Mouse (Mus musculus) hindbrain, embryonic 16.5 days (tissue): Measurements from ENCODE around the gene Csnk2a1. TPM values are rescaled to one million over a fixed set of nuclear protein-coding genes. Genes with fewer than 3 reads are reported as not detected.
"Not testable (repeated sequence)": the region's sequence is repeated elsewhere in the genome, so short reads cannot be mapped to it uniquely, and the experiment has no call there.

ENCODE experiments used
- ATAC-seq: fragments of 200-750 bp; cut with Nextera tagmentation; 2 replicates; pipeline ENCODE4 v1.8.0; 2017; ENCODE audit warnings: moderate TSS enrichment, moderate library complexity
- H3K27ac ChIP-seq: fragments of 300-500 bp; sonication (generic); 2 replicates; pipeline ENCODE4 v1.5.1; 2014; ENCODE audit warnings: low read depth, mild to moderate bottlenecking, control low read depth, low read length, moderate library complexity
- H3K27me3 ChIP-seq: fragments of 300-500 bp; sonication (generic); replicated peaks from 2 replicates; pipeline ENCODE4 v1.6.1; 2014; ENCODE audit warnings: low read length; ENCODE audit not compliant: control insufficient read depth, insufficient read depth
- H3K36me3 ChIP-seq: fragments of 300-500 bp; sonication (generic); 2 replicates; pipeline ENCODE4 v1.6.1; 2014; ENCODE audit warnings: mild to moderate bottlenecking, low read length, moderate library complexity, mixed read lengths; ENCODE audit not compliant: control insufficient read depth, insufficient read depth
- H3K4me1 ChIP-seq: fragments of 300-500 bp; sonication (generic); 2 replicates; pipeline ENCODE4 v1.6.1; 2014; ENCODE audit warnings: low read depth, low read length; ENCODE audit not compliant: control insufficient read depth, insufficient read depth
- H3K4me2 ChIP-seq: fragments of 300-500 bp; sonication (generic); 2 replicates; pipeline ENCODE4 v1.6.1; 2014; ENCODE audit warnings: mild to moderate bottlenecking, low read length, control low read depth, moderate library complexity
- H3K4me3 ChIP-seq: fragments of 300-500 bp; sonication (generic); 2 replicates; pipeline ENCODE4 v1.5.1; 2014; ENCODE audit warnings: mild to moderate bottlenecking, low read length, control low read depth, moderate library complexity
- H3K9ac ChIP-seq: fragments of 300-500 bp; sonication (generic); 2 replicates; pipeline ENCODE4 v1.6.1; 2014; ENCODE audit warnings: low read depth, mild to moderate bottlenecking, control low read depth, low read length, moderate library complexity
- H3K9me3 ChIP-seq: fragments of 300-500 bp; sonication (generic); 2 replicates; pipeline ENCODE4 v1.6.1; 2014; ENCODE audit warnings: mild to moderate bottlenecking, low read length, moderate library complexity; ENCODE audit not compliant: control insufficient read depth
- WGBS: fragments of 180-500 bp; shearing (Covaris S2); extraction: QIAGEN DNeasy Blood & Tissue Kit; methylation state at CpG from one replicate; pipeline ENCODE4 v1.1.7; 2014; 5-methylcytosine and 5-hydroxymethylcytosine counted together
- polyA plus RNA-seq: library from polyadenylated mRNA; unstranded; fragments of >200 nt; fragmentation: Nextera tagmentation; extraction: Ambion mirVana; gene quantifications from 2 replicates; pipeline ENCODE4 v1.2.1, GENCODE M21; 2015

The Csnk2a1 gene
- polyA plus RNA-seq, 1 experiment from 2014 or later, result 93.6 TPM

GRCm38 (mm10) chr2:152190161-152190560, 36.5 kb upstream of the Csnk2a1 start:
- H3K4me3 ChIP-seq, result no peak overlapping the region
- H3K9ac ChIP-seq, result no peak overlapping the region
- H3K27me3 ChIP-seq, result no peaks in the 10 kb centered on the region
- 76% methylated on average over 7 of the region's 7 CpGs for WGBS
- H3K36me3 ChIP-seq, result no peaks in the 10 kb centered on the region
- no peak overlapping the region for H3K27ac ChIP-seq
- no peak for ATAC-seq
- no peaks in the 10 kb centered on the region for H3K9me3 ChIP-seq
- no peaks in the 10 kb centered on the region for H3K4me1 ChIP-seq
- no peak overlapping the region for H3K4me2 ChIP-seq

GRCm38 (mm10) chr2:152192591-152193345, 33.9 kb upstream of the Csnk2a1 start:
- H3K9ac ChIP-seq, result no peak overlapping the region
- H3K4me3 ChIP-seq, result no peak overlapping the region
- no peaks in the 10 kb centered on the region for H3K27me3 ChIP-seq
- no peaks in the 10 kb centered on the region for H3K4me1 ChIP-seq
- no peaks in the 10 kb centered on the region for H3K36me3 ChIP-seq
- no peak overlapping the region for H3K27ac ChIP-seq
- 71% methylated on average over 13 of the region's 13 CpGs for WGBS
- no peak for ATAC-seq
- H3K9me3 ChIP-seq, result no peaks in the 10 kb centered on the region
- no peak overlapping the region for H3K4me2 ChIP-seq

- no peak overlapping the region for H3K4me2 ChIP-seq
- no peak for ATAC-seq
Measured at GRCm38 (mm10) chr2:152193346-152193710, 33.3 kb upstream of the Csnk2a1 start.

GRCm38 (mm10) chr2:152194586-152194985, 32.1 kb upstream of the Csnk2a1 start:
- H3K4me3 ChIP-seq, result no peak overlapping the region
- WGBS, result 91% methylated on average over 2 of the region's 2 CpGs
- no peaks in the 10 kb centered on the region for H3K4me1 ChIP-seq
- no peak overlapping the region for H3K4me2 ChIP-seq
- H3K27me3 ChIP-seq, result no peaks in the 10 kb centered on the region
- H3K36me3 ChIP-seq, result no peaks in the 10 kb centered on the region
- no peak for ATAC-seq
- H3K9ac ChIP-seq, result no peak overlapping the region
- H3K9me3 ChIP-seq, result no peaks in the 10 kb centered on the region
- H3K27ac ChIP-seq, result no peak overlapping the region

More at GRCm38 (mm10) chr2:152193346-152193710, 33.3 kb upstream of the Csnk2a1 start:
- 81% methylated on average over 7 of the region's 7 CpGs for WGBS
- Histone ChIP-seq H3K9ac (no peak overlapping the region), H3K4me1 (no peaks in the 10 kb centered on the region), H3K9me3 (no peaks in the 10 kb centered on the region), H3K4me3 (no peak overlapping the region), H3K27me3 (no peaks in the 10 kb centered on the region), H3K36me3 (no peaks in the 10 kb centered on the region), H3K27ac (no peak overlapping the region)

- ATAC-seq, result peak; percentile 27
- Histone ChIP-seq H3K9ac (no peak overlapping the region), H3K4me2 (no peak overlapping the region), H3K9me3 (no peaks in the 10 kb centered on the region), H3K27ac (no peak overlapping the region), H3K4me3 (no peak overlapping the region), H3K4me1 (no peaks in the 10 kb centered on the region), H3K27me3 (no peaks in the 10 kb centered on the region), H3K36me3 (no peaks in the 10 kb centered on the region)
- 31% methylated on average over 3 of the region's 3 CpGs for WGBS
Measured at GRCm38 (mm10) chr2:152196896-152197295, 29.7 kb upstream of the Csnk2a1 start.

- H3K4me2 ChIP-seq, result no peak overlapping the region
- H3K9me3 ChIP-seq, result no peaks in the 10 kb centered on the region
- 49% methylated on average over 10 of the region's 10 CpGs for WGBS
- H3K36me3 ChIP-seq, result no peaks in the 10 kb centered on the region
- H3K4me1 ChIP-seq, result no peaks in the 10 kb centered on the region
- H3K4me3 ChIP-seq, result no peak overlapping the region
- ATAC-seq, result peak; percentile 83
- no peak overlapping the region for H3K9ac ChIP-seq
- no peaks in the 10 kb centered on the region for H3K27me3 ChIP-seq
- H3K27ac ChIP-seq, result no peak overlapping the region
Measured at GRCm38 (mm10) chr2:152197301-152197712, 29.3 kb upstream of the Csnk2a1 start.

GRCm38 (mm10) chr2:152206139-152206538, 20.5 kb upstream of the Csnk2a1 start:
- not testable (repeated sequence) for H3K9ac ChIP-seq, H3K27me3 ChIP-seq, H3K4me3 ChIP-seq, ATAC-seq, H3K27ac ChIP-seq, H3K9me3 ChIP-seq, H3K4me1 ChIP-seq, H3K4me2 ChIP-seq, H3K36me3 ChIP-seq
- 90% methylated on average over 7 of the region's 9 CpGs for whole genome bisulfite sequencing

- Histone ChIP-seq H3K27me3 (no peaks in the 10 kb centered on the region), H3K27ac (no peak overlapping the region), H3K4me1 (no peaks in the 10 kb centered on the region), H3K4me2 (no peak overlapping the region), H3K4me3 (no peak overlapping the region), H3K36me3 (no peaks in the 10 kb centered on the region), H3K9ac (no peak overlapping the region), H3K9me3 (no peaks in the 10 kb centered on the region)
- ATAC-seq, result no peak
- 94% methylated on average over 3 of the region's 3 CpGs for WGBS
Measured at GRCm38 (mm10) chr2:152211871-152212270, 14.8 kb upstream of the Csnk2a1 start.

GRCm38 (mm10) chr2:152216975-152217374, 9.7 kb upstream of the Csnk2a1 start:
- no peak overlapping the region for H3K27ac ChIP-seq
- no peaks in the 10 kb centered on the region for H3K4me1 ChIP-seq
- no peaks in the 10 kb centered on the region for H3K9me3 ChIP-seq
- H3K4me3 ChIP-seq, result no peak overlapping the region
- no peak overlapping the region for H3K9ac ChIP-seq
- 76% methylated on average over 1 of the region's 1 CpGs for WGBS
- ATAC-seq, result no peak
- H3K4me2 ChIP-seq, result no peak overlapping the region
- H3K27me3 ChIP-seq, result no peaks in the 10 kb centered on the region
- H3K36me3 ChIP-seq, result no peaks in the 10 kb centered on the region
